Mouse (Mus musculus) hindbrain, embryonic 14.5 days (tissue): ENCODE measurements around the gene Btbd9. TPM values are rescaled to one million over a fixed set of nuclear protein-coding genes. Genes with fewer than 3 reads are reported as not detected.

ENCODE experiments used
- ATAC-seq: fragments of 200-750 bp; cut with Nextera tagmentation; 2 replicates; pipeline ENCODE4 v1.8.0; 2017; ENCODE audit warnings: moderate number of reproducible peaks, mild to moderate bottlenecking, moderate TSS enrichment, moderate library complexity; ENCODE audit not compliant: low FRiP score
- DNase-seq: peaks from one replicate; pipeline ENCODE4 v3.0.0-alpha.2; 2015; ENCODE audit warnings: low spot score
- H3K27ac ChIP-seq: fragments of 300-500 bp; sonication (generic); 2 replicates; pipeline ENCODE4 v1.5.1; 2014; ENCODE audit warnings: mild to moderate bottlenecking, moderate library complexity
- H3K27me3 ChIP-seq: fragments of 300-500 bp; sonication (generic); 2 replicates; pipeline ENCODE4 v1.6.1; 2014; ENCODE audit warnings: mild to moderate bottlenecking, low read length, mixed read lengths; ENCODE audit not compliant: control insufficient read depth, insufficient read depth
- H3K36me3 ChIP-seq: fragments of 300-500 bp; sonication (generic); replicated peaks from 2 replicates; pipeline ENCODE4 v1.6.1; 2014; ENCODE audit not compliant: control insufficient read depth, insufficient read depth
- H3K4me1 ChIP-seq: fragments of 300-500 bp; sonication (generic); replicated peaks from 2 replicates; pipeline ENCODE4 v1.6.1; 2014; ENCODE audit warnings: antibody characterized with exemption, low read length, mixed read lengths; ENCODE audit not compliant: control insufficient read depth, insufficient read depth
- H3K4me2 ChIP-seq: fragments of 300-500 bp; sonication (generic); replicated peaks from 2 replicates; pipeline ENCODE4 v1.6.1; 2014; ENCODE audit warnings: mild to moderate bottlenecking, moderate library complexity
- H3K4me3 ChIP-seq: fragments of 300-500 bp; sonication (generic); replicated peaks from 2 replicates; pipeline ENCODE4 v1.5.1; 2014; ENCODE audit warnings: mild to moderate bottlenecking, low read length
- H3K9ac ChIP-seq: fragments of 300-500 bp; sonication (generic); 2 replicates; pipeline ENCODE4 v1.6.1; 2014
- H3K9me3 ChIP-seq: fragments of 300-500 bp; sonication (generic); 2 replicates; pipeline ENCODE4 v1.6.1; 2016; ENCODE audit warnings: low read length; ENCODE audit not compliant: control insufficient read depth
- WGBS: fragments of 180-500 bp; shearing (Covaris S2); extraction: QIAGEN DNeasy Blood & Tissue Kit; methylation state at CpG from one replicate; pipeline ENCODE4 v1.1.7; 2014; 5-methylcytosine and 5-hydroxymethylcytosine counted together
- polyA plus RNA-seq: library from polyadenylated mRNA; unstranded; fragments of >200 nt; fragmentation: Nextera tagmentation; extraction: Ambion mirVana; gene quantifications from 2 replicates; pipeline ENCODE4 v1.2.1, GENCODE M21; 2014

Btbd9 gene
- polyA plus RNA-seq, 1 experiment from 2014 or later: 126 TPM

DNA sequence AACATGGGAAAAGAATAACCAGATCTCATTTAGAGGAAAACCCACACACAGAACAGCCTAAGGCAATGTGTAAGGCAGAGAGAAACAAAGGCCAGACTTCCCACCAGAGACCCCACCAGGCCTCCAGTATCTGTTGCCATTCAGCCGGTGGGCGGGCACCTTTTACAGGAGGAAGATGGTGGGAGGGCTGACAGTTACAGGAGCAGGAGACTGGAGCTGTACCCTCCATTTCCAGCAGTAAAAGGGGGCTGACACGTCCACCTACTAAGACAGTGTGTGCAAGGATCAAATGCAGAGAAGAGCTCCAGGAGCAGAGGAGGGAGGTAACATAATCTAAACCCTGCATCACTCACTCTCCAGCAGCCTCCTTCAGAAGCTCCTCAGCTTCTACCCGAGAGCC is 123.0 kb downstream of the Btbd9 start:
- Histone ChIP-seq H3K9ac (no peak overlapping the region), H3K36me3 (no peaks in the 10 kb centered on the region), H3K4me3 (no peak overlapping the region), H3K4me2 (no peak overlapping the region), H3K9me3 (no peaks in the 10 kb centered on the region), H3K4me1 (peaks cover 17% of the 10 kb centered on the region; the same call in 1 of the 2 replicates), H3K27ac (no peak overlapping the region), H3K27me3 (no peaks in the 10 kb centered on the region)
- no peak for DNase-seq
- no peak for ATAC-seq
- WGBS: 41% methylated on average over 4 of the region's 4 CpGs

DNA sequence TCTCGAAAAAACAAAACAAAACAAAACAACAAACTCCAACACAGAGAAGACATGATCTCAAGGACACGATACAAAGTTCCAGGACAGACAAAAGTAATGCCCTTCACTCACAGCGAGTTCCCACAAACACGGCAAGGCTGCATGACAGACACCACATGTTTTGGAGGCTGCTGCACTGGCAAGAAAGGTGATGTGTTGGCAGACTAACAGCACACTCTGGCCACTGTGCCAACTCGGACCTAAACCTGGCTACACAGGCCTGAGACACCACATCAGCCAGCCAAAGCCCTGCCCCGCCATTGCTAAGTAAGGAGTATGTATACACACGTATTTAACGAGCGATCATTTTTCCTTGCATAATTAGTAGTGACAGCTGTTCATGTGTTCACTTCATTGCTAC is 123.9 kb downstream of the Btbd9 start:
- WGBS: 86% methylated on average over 9 of the region's 9 CpGs
- DNase-seq (no peak), ATAC-seq (no peak)
- no peak overlapping the region for H3K4me3 ChIP-seq
- no peak overlapping the region for H3K27ac ChIP-seq
- H3K36me3 ChIP-seq: no peaks in the 10 kb centered on the region
- no peaks in the 10 kb centered on the region for H3K27me3 ChIP-seq
- H3K4me2 ChIP-seq: no peak overlapping the region
- peaks cover 10% of the 10 kb centered on the region; the same call in 1 of the 2 replicates for H3K4me1 ChIP-seq
- H3K9ac ChIP-seq: no peak overlapping the region
- no peaks in the 10 kb centered on the region for H3K9me3 ChIP-seq

DNA sequence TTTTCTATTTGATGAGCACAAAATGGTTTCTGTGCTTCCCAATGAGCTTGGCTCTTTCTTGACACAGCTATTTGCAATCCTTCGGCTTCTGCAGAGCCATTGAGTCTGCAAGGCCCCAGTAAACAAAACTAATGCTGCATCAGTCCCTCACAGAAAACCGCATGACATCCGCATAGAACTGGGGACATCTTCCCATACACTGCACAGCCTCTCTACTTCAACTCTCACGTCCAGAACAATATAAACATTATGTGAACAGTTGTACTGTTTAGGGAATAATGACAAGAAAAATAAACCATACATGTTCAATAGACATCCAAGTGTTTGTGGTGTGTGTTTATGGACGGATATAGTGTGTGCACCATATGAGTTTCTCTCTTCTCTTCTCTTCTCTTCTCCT is 127.7 kb downstream of the Btbd9 start:
- Histone ChIP-seq H3K4me3 (no peak overlapping the region), H3K36me3 (no peaks in the 10 kb centered on the region; the same call in 1 of the 2 replicates), H3K4me1 (no peaks in the 10 kb centered on the region; the same call in 1 of the 2 replicates), H3K27me3 (no peaks in the 10 kb centered on the region), H3K9me3 (no peaks in the 10 kb centered on the region), H3K4me2 (no peak overlapping the region), H3K9ac (no peak overlapping the region), H3K27ac (no peak overlapping the region)
- ATAC-seq (no peak), DNase-seq (no peak)
- 85% methylated on average over 5 of the region's 5 CpGs for WGBS

- Histone ChIP-seq H3K9me3 (no peaks in the 10 kb centered on the region), H3K27ac (no peak overlapping the region), H3K36me3 (no peaks in the 10 kb centered on the region; the same call in 1 of the 2 replicates), H3K27me3 (no peaks in the 10 kb centered on the region), H3K4me2 (no peak overlapping the region), H3K9ac (no peak overlapping the region), H3K4me3 (no peak overlapping the region), H3K4me1 (no peaks in the 10 kb centered on the region)
- DNase-seq (no peak), ATAC-seq (no peak)
- 89% methylated on average over 3 of the region's 3 CpGs for WGBS
These were observed 130.4 kb downstream of the Btbd9 start for GRCm38 (mm10) chr17:30445805-30446441.

GRCm38 (mm10) chr17:30439702-30440101 is 136.6 kb downstream of the Btbd9 start:
- Histone ChIP-seq H3K4me3 (no peak overlapping the region), H3K4me2 (no peak overlapping the region), H3K27ac (no peak overlapping the region), H3K36me3 (no peaks in the 10 kb centered on the region; the same call in 1 of the 2 replicates), H3K4me1 (0 out of 2 replicates have a peak, but pooled peaks cover 4% of the 10 kb centered on the region), H3K9ac (no peak overlapping the region), H3K9me3 (no peaks in the 10 kb centered on the region), H3K27me3 (no peaks in the 10 kb centered on the region)
- 81% methylated on average over 3 of the region's 3 CpGs for WGBS
- DNase-seq (no peak), ATAC-seq (no peak)

DNA sequence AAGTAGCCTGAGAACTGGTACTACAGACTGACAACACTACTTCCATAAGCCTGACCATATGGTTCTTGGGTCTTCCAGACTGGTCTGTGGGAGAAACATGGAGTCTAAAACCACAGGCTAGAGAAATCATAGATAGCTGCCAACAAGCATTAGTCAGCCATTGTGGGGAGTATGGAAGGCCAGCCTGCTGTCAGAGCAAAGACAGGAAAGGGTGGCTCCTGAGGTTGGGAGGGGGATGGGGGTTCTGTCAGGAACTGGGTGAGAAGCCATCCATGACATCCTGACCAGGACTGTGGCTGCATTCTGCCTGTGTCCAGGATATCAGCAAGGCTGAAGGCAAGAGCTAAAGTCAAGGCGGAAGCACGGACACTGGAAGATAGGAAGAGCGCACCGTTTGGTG is 137.5 kb downstream of the Btbd9 start:
- H3K4me2 ChIP-seq: no peak overlapping the region
- no peaks in the 10 kb centered on the region for H3K9me3 ChIP-seq
- no peaks in the 10 kb centered on the region for H3K36me3 ChIP-seq
- WGBS: 87% methylated on average over 4 of the region's 4 CpGs
- H3K27ac ChIP-seq: no peak overlapping the region
- 0 out of 2 replicates have a peak, but pooled peaks cover 4% of the 10 kb centered on the region for H3K4me1 ChIP-seq
- no peak overlapping the region for H3K9ac ChIP-seq
- no peaks in the 10 kb centered on the region for H3K27me3 ChIP-seq
- ATAC-seq: no peak
- DNase-seq: no peak
- H3K4me3 ChIP-seq: no peak overlapping the region

DNA sequence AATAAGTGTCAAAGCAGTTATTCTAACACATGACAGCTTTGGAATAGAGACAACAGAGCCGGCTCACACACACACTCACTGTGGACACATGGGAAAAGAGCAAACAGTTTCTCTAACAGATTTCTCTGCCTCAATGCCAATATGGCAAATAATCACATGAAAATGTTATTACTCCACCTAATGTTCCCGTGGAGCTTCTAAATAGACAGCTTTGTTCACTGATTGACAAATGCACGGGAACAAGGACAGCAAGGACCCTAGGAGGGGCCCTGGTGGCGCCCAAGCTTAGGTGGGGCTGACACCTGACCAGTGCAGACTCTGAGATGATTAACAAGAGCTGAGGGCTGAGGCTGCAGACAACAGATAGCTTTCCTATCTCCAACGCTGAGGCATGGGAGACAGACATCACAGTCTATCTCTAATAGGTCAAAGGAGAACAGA is 140.2 kb downstream of the Btbd9 start:
- Histone ChIP-seq H3K9me3 (no peaks in the 10 kb centered on the region), H3K4me1 (0 out of 2 replicates have a peak, but pooled peaks cover 4% of the 10 kb centered on the region), H3K4me2 (no peak overlapping the region), H3K27ac (no peak overlapping the region), H3K4me3 (no peak overlapping the region), H3K9ac (no peak overlapping the region), H3K27me3 (no peaks in the 10 kb centered on the region), H3K36me3 (no peaks in the 10 kb centered on the region)
- DNase-seq (no peak), ATAC-seq (no peak)
- 54% methylated on average over 5 of the region's 5 CpGs for WGBS

DNA sequence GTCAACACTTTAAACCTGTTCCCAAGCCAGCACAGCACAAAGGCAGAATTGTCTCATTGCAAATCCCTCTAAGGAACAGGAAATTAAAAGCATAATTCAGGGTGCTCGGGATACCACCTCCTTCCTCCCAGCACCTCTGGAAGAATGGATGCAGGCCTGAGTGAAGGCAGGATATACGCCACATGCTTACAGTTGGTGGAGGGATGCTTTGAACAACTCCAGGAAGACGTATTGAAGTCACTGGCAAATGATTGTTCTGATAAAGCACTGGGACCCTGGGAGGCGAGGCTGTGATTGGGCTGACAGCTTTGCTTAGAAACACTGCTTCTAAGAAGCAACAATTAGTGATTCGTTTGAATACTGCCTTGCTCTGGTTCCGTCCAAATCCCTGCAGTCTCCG is 140.8 kb downstream of the Btbd9 start:
- no peak overlapping the region for H3K27ac ChIP-seq

DNA sequence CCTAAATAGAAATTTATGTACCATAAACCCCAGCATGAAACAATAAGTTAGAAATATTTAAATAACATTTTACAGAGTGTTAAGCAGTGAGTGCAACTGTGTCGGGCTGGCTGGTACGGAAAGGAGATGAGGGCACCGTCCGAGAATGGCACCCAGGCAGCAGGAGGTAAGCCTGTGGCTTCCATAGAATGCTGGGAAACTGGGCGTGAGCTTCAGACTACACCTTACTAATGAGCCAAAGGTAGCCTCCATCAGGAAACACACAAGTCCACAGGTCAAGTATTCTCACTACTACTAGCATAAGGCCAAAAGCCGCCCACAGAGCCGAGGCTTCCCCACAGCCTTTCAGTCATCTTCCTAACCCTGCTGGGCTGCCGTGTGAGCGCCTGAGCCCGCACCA is 144.2 kb downstream of the Btbd9 start:
- Histone ChIP-seq H3K4me3 (no peak overlapping the region), H3K4me1 (0 out of 2 replicates have a peak, but pooled peaks cover 4% of the 10 kb centered on the region), H3K4me2 (no peak overlapping the region), H3K9me3 (no peaks in the 10 kb centered on the region), H3K36me3 (no peaks in the 10 kb centered on the region), H3K27me3 (no peaks in the 10 kb centered on the region), H3K9ac (no peak overlapping the region), H3K27ac (no peak overlapping the region)
- no peak for ATAC-seq
- WGBS: 87% methylated on average over 10 of the region's 10 CpGs
- no peak for DNase-seq

More for the DNA sequence above, 140.8 kb downstream of the Btbd9 start:
- H3K27me3 ChIP-seq: no peaks in the 10 kb centered on the region
- H3K4me1 ChIP-seq: 0 out of 2 replicates have a peak, but pooled peaks cover 4% of the 10 kb centered on the region
- H3K4me2 ChIP-seq: no peak overlapping the region
- no peak for ATAC-seq
- no peaks in the 10 kb centered on the region for H3K36me3 ChIP-seq
- H3K4me3 ChIP-seq: no peak overlapping the region
- 50% methylated on average over 7 of the region's 7 CpGs for WGBS
- H3K9ac ChIP-seq: no peak overlapping the region
- no peaks in the 10 kb centered on the region for H3K9me3 ChIP-seq
- no peak for DNase-seq
